Mouse (Mus musculus): ENCODE data around the gene Smr3a. TPM values are rescaled to one million over a fixed set of nuclear protein-coding genes. Genes with fewer than 3 reads are reported as not detected.

The Smr3a gene
- total RNA-seq (2012; rRNA removed) (not detected in 2 replicates), total RNA-seq (2014; rRNA removed) (not detected in 2 replicates), polyA plus RNA-seq (2012; ENCODE audit: insufficient read length, low read depth) (not detected in 2 replicates)

DNA sequence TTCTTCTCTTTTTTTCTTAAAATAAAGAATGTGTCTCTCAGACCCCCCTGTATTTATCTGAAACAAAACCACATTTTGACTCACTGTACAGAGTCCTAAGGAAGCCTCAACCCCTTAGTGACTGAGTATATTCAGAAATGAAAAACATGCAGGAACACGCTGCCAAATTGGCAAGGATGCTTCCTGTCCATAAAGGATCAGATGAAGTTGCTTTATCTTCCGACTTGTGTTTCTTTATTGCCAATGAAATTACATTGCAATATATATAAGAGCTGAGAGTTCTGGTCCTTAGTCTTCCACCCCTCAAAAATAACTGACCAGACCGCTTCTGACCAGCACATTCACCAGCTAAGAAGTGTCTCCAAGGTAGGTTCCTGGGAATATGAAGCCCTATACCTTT, at the start of gene Smr3a:
Smr3a (plus strand) TSS at position 301 of the 400 bp plus-strand sequence.
- in situ Hi-C loops (cut with MboI; ENCODE audit: low pct_ligation_motif_present, low pct_unique_long_range_greater_than_20kb, low sequenced_read_pairs) = no loop called here
- no peak for TF ChIP-seq KAT2A (IDR thresholded peaks at IDR 0.05; ENCODE audit: insufficient replicate concordance, low read length)
- TF ChIP-seq MAZ (IDR thresholded peaks at IDR 0.05; ENCODE audit: low read depth, low read length) = no peak
- TF ChIP-seq CHD1 (IDR thresholded peaks at IDR 0.05; ENCODE audit: low read depth, low read length) = no peak
- TF ChIP-seq USF2 (conservative IDR thresholded peaks at IDR 0.05; ENCODE audit: low read depth, low read length) = no peak
- no peak for TF ChIP-seq USF1 (IDR thresholded peaks at IDR 0.05; ENCODE audit: low read depth, low read length)
- dilution Hi-C loops (cut with MboI; ENCODE audit: extremely low pct_ligation_motif_present, extremely low pct_unique_long_range_greater_than_20kb, low sequenced_read_pairs) = no loop called here
- Histone ChIP-seq H3K27ac (ENCODE audit: insufficient read depth, low read depth) (no peak within 1 kb of the TSS), H3K4me3 (replicated peaks in 1 of 3; ENCODE audit: low read depth in 2 of 3, low read length in 2 of 3, poor library complexity in 1 of 3) (no peak within 1 kb of the TSS), H3K9ac (ENCODE audit: insufficient read depth, low read depth) (no peak within 1 kb of the TSS), H3K36me3 (replicated peaks in 1 of 2; ENCODE audit: control insufficient read depth in 1 of 2, insufficient read depth in 1 of 2, low read length in 1 of 2) (no peaks in the 10 kb centered on the region), H3K9me3 (replicated peaks; ENCODE audit: low read length) (no peaks in the 10 kb centered on the region), H3K27me3 (replicated peaks) (no peaks in the 10 kb centered on the region), H3K79me2 (replicated peaks; ENCODE audit: control insufficient read depth, extremely low read depth, insufficient read depth, poor library complexity, severe bottlenecking) (no peaks in the 10 kb centered on the region), H3K4me1 (ENCODE audit: control insufficient read depth in 1 of 2, insufficient read depth in 2 of 2) (peaks cover 0 to 4% of the 10 kb centered on the region in 2 experiments; a peak in 1 of 4 replicates), H3K4me2 (ENCODE audit: insufficient read depth, low read depth, poor library complexity, severe bottlenecking) (no peak within 1 kb of the TSS)
- no peak for DNase-seq (ENCODE audit: extremely low read depth)

DNA sequence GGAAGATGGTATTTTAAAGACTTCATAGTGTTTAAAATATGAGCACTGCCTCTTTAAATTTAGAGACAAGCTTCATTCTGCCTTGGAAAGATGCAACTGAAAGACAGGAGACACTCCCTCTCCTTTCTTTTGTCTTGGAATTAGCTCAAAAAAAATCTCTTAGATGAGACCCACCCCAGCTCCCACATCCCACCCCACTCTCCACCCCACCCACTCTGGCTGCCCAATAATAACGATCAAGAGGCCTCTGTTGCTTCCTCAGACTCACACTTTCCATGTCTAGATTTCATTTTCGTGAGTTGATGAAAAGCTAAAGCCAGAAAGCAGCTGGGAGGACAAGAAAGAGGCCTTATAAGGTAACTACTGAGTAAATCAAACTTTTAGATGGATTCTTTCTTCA, 33.1 kb upstream of the Smr3a start, which contains the start of the genes 2310003L06Rik and Gm28434:
2310003L06Rik (plus strand) TSS at position 259 of the 400 bp plus-strand sequence.
Gm28434 (plus strand) TSS at position 317 of the 400 bp plus-strand sequence.
- Histone ChIP-seq H3K4me1 (ENCODE audit: control insufficient read depth in 1 of 2, insufficient read depth in 2 of 2) (no peaks in the 10 kb centered on the region), H3K79me2 (replicated peaks; ENCODE audit: control insufficient read depth, extremely low read depth, insufficient read depth, poor library complexity, severe bottlenecking) (no peaks in the 10 kb centered on the region), H3K9ac (ENCODE audit: insufficient read depth, low read depth) (no peak within 1 kb of the TSS), H3K27ac (ENCODE audit: insufficient read depth, low read depth) (no peak within 1 kb of the TSS), H3K27me3 (replicated peaks) (no peaks in the 10 kb centered on the region), H3K36me3 (replicated peaks in 1 of 2; ENCODE audit: control insufficient read depth in 1 of 2, insufficient read depth in 1 of 2, low read length in 1 of 2) (no peaks in the 10 kb centered on the region), H3K4me2 (ENCODE audit: insufficient read depth, low read depth, poor library complexity, severe bottlenecking) (no peak within 1 kb of the TSS), H3K9me3 (replicated peaks; ENCODE audit: low read length) (no peaks in the 10 kb centered on the region), H3K4me3 (replicated peaks in 1 of 3; ENCODE audit: low read depth in 2 of 3, low read length in 2 of 3, poor library complexity in 1 of 3) (no peak within 1 kb of the TSS)
- dilution Hi-C loops (cut with MboI; ENCODE audit: extremely low pct_ligation_motif_present, extremely low pct_unique_long_range_greater_than_20kb, low sequenced_read_pairs) = no loop called here
- in situ Hi-C loops (cut with MboI; ENCODE audit: low pct_ligation_motif_present, low pct_unique_long_range_greater_than_20kb, low sequenced_read_pairs) = no loop called here
- no peak for DNase-seq (ENCODE audit: extremely low read depth)
- TF ChIP-seq ZMIZ1 (IDR thresholded peaks at IDR 0.05; ENCODE audit: low read depth, low read length) = no peak
- no peak for TF ChIP-seq NELFE (IDR thresholded peaks at IDR 0.05; ENCODE audit: low read depth, low read length)
- no peak for TF ChIP-seq EP300 (IDR thresholded peaks at IDR 0.05; ENCODE audit: low read length)
- TF ChIP-seq CHD2 (IDR thresholded peaks at IDR 0.05; ENCODE audit: low read length) = no peak
- TF ChIP-seq ZKSCAN1 (IDR thresholded peaks at IDR 0.05; ENCODE audit: borderline replicate concordance, low read depth, low read length) = no peak
- TF ChIP-seq JUND (conservative IDR thresholded peaks at IDR 0.05; ENCODE audit: low read depth, low read length) = no peak
- no peak for TF ChIP-seq ETS1 (conservative IDR thresholded peaks at IDR 0.05; ENCODE audit: low read depth, low read length)
- no peak for TF ChIP-seq MYC (IDR thresholded peaks at IDR 0.05; ENCODE audit: low read depth, low read length)
- no peak for TF ChIP-seq MAX (IDR thresholded peaks at IDR 0.05; ENCODE audit: low read length)
- TF ChIP-seq E2F4 (IDR thresholded peaks at IDR 0.05; ENCODE audit: insufficient replicate concordance, low read depth, low read length) = no peak
- no peak for TF ChIP-seq UBTF (IDR thresholded peaks at IDR 0.05; ENCODE audit: low read depth, low read length)
- no peak for TF ChIP-seq CHD1 (IDR thresholded peaks at IDR 0.05; ENCODE audit: low read depth, low read length)

Data from CH12.LX (cell line).